10 mouse cellular contexts compared by ENCODE assay signal in the genomic region with DNA sequence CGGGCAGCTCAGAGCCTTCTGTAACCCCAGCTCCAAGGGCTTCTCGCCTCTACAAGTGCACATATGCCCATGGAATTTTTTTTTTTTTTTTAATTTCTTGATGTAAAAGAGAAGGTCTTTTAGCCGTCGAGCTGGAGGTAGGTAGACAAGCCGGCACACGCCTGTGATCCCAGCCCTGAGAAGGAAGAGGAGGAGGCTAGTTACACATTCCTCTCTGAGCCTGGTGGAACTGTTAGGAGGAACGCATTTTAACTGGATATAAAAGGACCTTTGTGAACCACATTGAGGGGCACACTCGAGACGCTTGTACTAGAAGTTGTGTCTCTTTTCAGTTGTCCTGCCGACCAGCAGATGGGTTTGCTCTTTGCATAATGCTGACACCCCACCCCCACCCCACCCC. TPM values are rescaled to one million over a fixed set of nuclear protein-coding genes. Genes with fewer than 3 reads are reported as not detected.
DNase-seq lines count a peak whose midpoint lies in the region; ATAC-seq lines count a peak whose summit lies in the region.
"Had no signal": no experiment of that assay in that cellular context is flagged by ENCODE, and none has a peak within 500 bp of the region (broad histone marks: within the 10 kb centered on the region; RNA-seq: fewer than 3 reads in every experiment).

No protein-coding gene starts in this region.

- H3K27ac ChIP-seq in kidney, embryonic 15.5 days, result peak overlapping the region; percentile 32; the same call in 1 of the 2 replicates
- peak overlapping the region; percentile 67 for H3K27ac ChIP-seq in embryonic facial prominence, embryonic 12.5 days
- peak overlapping the region; percentile 77 for H3K27ac ChIP-seq in limb, embryonic 15.5 days
- H3K27ac ChIP-seq: layer of hippocampus, adult 2 months; liver, embryonic 14.5 days had no signal

- no peak for DNase-seq in kidney, postnatal 10 days
- DNase-seq in ES-CJ7 (ENCODE audit: low read depth, low spot score), result peak; percentile 45
- no peak for DNase-seq in frontal cortex, postnatal 14 days (ENCODE audit: low spot score in 2 of 2)
- DNase-seq: cerebellum, adult 11 months had no signal

- H3K4me3 ChIP-seq in kidney, embryonic 15.5 days (replicated peaks), result no peak overlapping the region
- H3K4me3 ChIP-seq in embryonic facial prominence, embryonic 12.5 days, result no peak overlapping the region
- no peak overlapping the region for H3K4me3 ChIP-seq in limb, embryonic 15.5 days
- H3K4me3 ChIP-seq: layer of hippocampus, adult 2 months had no signal

- H3K9me3 ChIP-seq in kidney, embryonic 15.5 days (replicated peaks), result no peaks in the 10 kb centered on the region
- H3K9me3 ChIP-seq in embryonic facial prominence, embryonic 12.5 days, result no peaks in the 10 kb centered on the region
- H3K9me3 ChIP-seq in limb, embryonic 15.5 days, result no peaks in the 10 kb centered on the region

- H3K36me3 ChIP-seq in kidney, embryonic 15.5 days, result peaks cover 54% of the 10 kb centered on the region
- peaks cover 50% of the 10 kb centered on the region for H3K36me3 ChIP-seq in embryonic facial prominence, embryonic 12.5 days
- peaks cover 28% of the 10 kb centered on the region for H3K36me3 ChIP-seq in limb, embryonic 15.5 days

- ATAC-seq in kidney, embryonic 15.5 days (replicated peaks; ENCODE audit: low FRiP score), result no peak
- ATAC-seq in embryonic facial prominence, embryonic 12.5 days (ENCODE audit: insufficient number of reproducible peaks, insufficient read depth, low FRiP score, low TSS enrichment), result no peak
- no peak for ATAC-seq in limb, embryonic 15.5 days (ENCODE audit: insufficient number of reproducible peaks, low FRiP score, low TSS enrichment, low read depth)
- no peak for ATAC-seq in activated CD4-positive, CD25-positive, alpha-beta regulatory T cell, adult 4 months

- no peaks in the 10 kb centered on the region for H3K27me3 ChIP-seq in kidney, embryonic 15.5 days
- H3K27me3 ChIP-seq in embryonic facial prominence, embryonic 12.5 days, result no peaks in the 10 kb centered on the region
- no peaks in the 10 kb centered on the region for H3K27me3 ChIP-seq in limb, embryonic 15.5 days

- no peak overlapping the region for H3K9ac ChIP-seq in kidney, embryonic 15.5 days
- no peak overlapping the region for H3K9ac ChIP-seq in embryonic facial prominence, embryonic 12.5 days
- no peak overlapping the region for H3K9ac ChIP-seq in limb, embryonic 15.5 days
- H3K9ac ChIP-seq: liver, embryonic 14.5 days had no signal

- peaks cover 54% of the 10 kb centered on the region for H3K4me1 ChIP-seq in kidney, embryonic 15.5 days
- peaks cover 44% of the 10 kb centered on the region for H3K4me1 ChIP-seq in embryonic facial prominence, embryonic 12.5 days
- peaks cover 68% of the 10 kb centered on the region for H3K4me1 ChIP-seq in limb, embryonic 15.5 days

- no peak overlapping the region for H3K4me2 ChIP-seq in kidney, embryonic 15.5 days
- H3K4me2 ChIP-seq in embryonic facial prominence, embryonic 12.5 days (replicated peaks), result peak overlapping the region; percentile 82
- peak overlapping the region; percentile 27 for H3K4me2 ChIP-seq in limb, embryonic 15.5 days

- WGBS in kidney, embryonic 15.5 days, result 46% methylated on average over 10 of the region's 10 CpGs
- 30% methylated on average over 10 of the region's 10 CpGs for WGBS in embryonic facial prominence, embryonic 12.5 days
- 49% methylated on average over 10 of the region's 10 CpGs for WGBS in limb, embryonic 15.5 days

RNA-seq across cellular contexts. Expression of a gene that starts 4.9 kb away (rescaled TPM):
- 62.2 and 68.5 TPM in 2 replicates for polyA plus RNA-seq in kidney, embryonic 15.5 days (2015; fragmentation: Nextera tagmentation; extraction: Ambion mirVana)
- polyA plus RNA-seq in embryonic facial prominence, embryonic 12.5 days (2016; fragmentation: Nextera tagmentation; extraction: Ambion mirVana), result 89.5 and 95.1 TPM in 2 replicates
- polyA plus RNA-seq in limb, embryonic 15.5 days (2015; fragmentation: Nextera tagmentation; extraction: Ambion mirVana), result 49.2 and 52.7 TPM in 2 replicates
- 1 to 10 TPM; 5.2 to 8.5 TPM for polyA plus RNA-seq in activated CD4-positive, CD25-positive, alpha-beta regulatory T cell, adult 4 months (2017; shearing (Covaris generic))

RNA-seq across cellular contexts. Expression of a gene that starts 13.0 kb away (rescaled TPM):
- 8.6 and 9.8 TPM in 2 replicates for polyA plus RNA-seq in kidney, embryonic 15.5 days (2015; fragmentation: Nextera tagmentation; extraction: Ambion mirVana)
- polyA plus RNA-seq in embryonic facial prominence, embryonic 12.5 days (2016; fragmentation: Nextera tagmentation; extraction: Ambion mirVana), result 9.6 and 9.8 TPM in 2 replicates
- 6.6 and 9.2 TPM in 2 replicates for polyA plus RNA-seq in limb, embryonic 15.5 days (2015; fragmentation: Nextera tagmentation; extraction: Ambion mirVana)
- 10 to 100 TPM; 16.3 to 25.4 TPM for polyA plus RNA-seq in activated CD4-positive, CD25-positive, alpha-beta regulatory T cell, adult 4 months (2017; shearing (Covaris generic))

RNA-seq across cellular contexts. Expression of a gene that starts 18.2 kb away (rescaled TPM):
- 174 and 181 TPM in 2 replicates for polyA plus RNA-seq in kidney, embryonic 15.5 days (2015; fragmentation: Nextera tagmentation; extraction: Ambion mirVana)
- polyA plus RNA-seq in embryonic facial prominence, embryonic 12.5 days (2016; fragmentation: Nextera tagmentation; extraction: Ambion mirVana), result 188 and 190 TPM in 2 replicates
- polyA plus RNA-seq in limb, embryonic 15.5 days (2015; fragmentation: Nextera tagmentation; extraction: Ambion mirVana), result 134 and 157 TPM in 2 replicates
- polyA plus RNA-seq in activated CD4-positive, CD25-positive, alpha-beta regulatory T cell, adult 4 months (2017; shearing (Covaris generic)), result 1 to 10 TPM; 4.1 to 7.6 TPM

RNA-seq across cellular contexts. Expression of a gene that starts 42.3 kb away (rescaled TPM):
- polyA plus RNA-seq in kidney, embryonic 15.5 days (2015; fragmentation: Nextera tagmentation; extraction: Ambion mirVana), result 0.22 and 0.30 TPM in 2 replicates
- 0.31 TPM in 2 replicates for polyA plus RNA-seq in embryonic facial prominence, embryonic 12.5 days (2016; fragmentation: Nextera tagmentation; extraction: Ambion mirVana)
- 0.46 and 0.63 TPM in 2 replicates for polyA plus RNA-seq in limb, embryonic 15.5 days (2015; fragmentation: Nextera tagmentation; extraction: Ambion mirVana)
- polyA plus RNA-seq in activated CD4-positive, CD25-positive, alpha-beta regulatory T cell, adult 4 months (2017; shearing (Covaris generic)), result 10 to 100 TPM; 57.8 to 67.4 TPM

Comparison
In these comparisons a context has a peak if more than half of its experiments do, and no peak if none do; other contexts are left out.
1. RNA of a gene that starts 18.2 kb away (polyA plus RNA-seq): 188 to 190 TPM in embryonic facial prominence, embryonic 12.5 days, 174 to 181 TPM in kidney, embryonic 15.5 days and 134 to 157 TPM in limb, embryonic 15.5 days; 4.1 to 7.6 TPM in activated CD4-positive, CD25-positive, alpha-beta regulatory T cell, adult 4 months; every median in the first group is over 10 times any median in the second.
2. Peak in every context shown above with its lines, with median percentiles within 50 percentile points of each other: H3K27ac ChIP-seq.